Mouse (Mus musculus) lung, adult 2 months (tissue): ENCODE measurements around the gene Tifa.

Experiments
- CTCF ChIP-seq: fragments of 200-500 bp; IDR thresholded peaks from 2 replicates; pipeline ENCODE4 v1.5.1; 2011; ENCODE audit warnings: mild to moderate bottlenecking, low read length, control low read depth; ENCODE audit not compliant: insufficient read depth
- POLR2A ChIP-seq: fragments of 200-500 bp; IDR thresholded peaks from 2 replicates; pipeline ENCODE4 v1.6.1; 2011; ENCODE audit warnings: low read depth, mild to moderate bottlenecking, control low read depth, low read length, borderline replicate concordance; ENCODE audit errors: extremely low read depth

- no peak for TF ChIP-seq CTCF
- no peak for TF ChIP-seq POLR2A
Measured at GRCm38 (mm10) chr3:127821209-127821608, 31.6 kb downstream of the Tifa start.
